Mouse (Mus musculus): Measurements from ENCODE around the gene Homez. TPM values are rescaled to one million over a fixed set of nuclear protein-coding genes. Genes with fewer than 3 reads are reported as not detected.

Gene Homez
- polyA plus RNA-seq (2012; rRNA removed; ENCODE audit: low replicate concordance) = 7.0 and 8.3 TPM in 2 replicates

DNA sequence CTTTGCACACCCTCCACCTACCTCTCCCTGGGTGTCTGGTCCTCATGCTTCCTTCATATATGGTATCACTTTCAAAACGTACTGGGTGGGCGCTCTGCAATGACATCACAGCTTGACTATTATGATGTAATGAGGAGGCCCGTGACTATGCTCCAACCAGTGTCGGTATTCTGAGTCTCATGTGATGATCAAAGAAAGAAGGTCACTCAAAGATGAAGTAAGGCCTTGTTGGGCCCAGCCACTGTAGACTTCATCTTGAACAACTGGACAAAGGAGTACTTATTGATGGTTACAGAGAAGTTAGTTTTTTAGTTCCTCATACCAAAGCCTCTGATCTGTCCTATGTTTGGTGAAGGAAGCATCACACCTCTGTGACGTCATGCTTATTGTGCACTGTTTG is at the start of gene Homez:
Homez (minus strand) TSS at position 101 of the 400 bp plus-strand sequence.

GRCm38 (mm10) chr14:54912886-54913285 is 42.1 kb upstream of the Homez start, which contains the start of gene Slc22a17:
Slc22a17 (minus strand) TSS chr14:54913132.

DNA sequence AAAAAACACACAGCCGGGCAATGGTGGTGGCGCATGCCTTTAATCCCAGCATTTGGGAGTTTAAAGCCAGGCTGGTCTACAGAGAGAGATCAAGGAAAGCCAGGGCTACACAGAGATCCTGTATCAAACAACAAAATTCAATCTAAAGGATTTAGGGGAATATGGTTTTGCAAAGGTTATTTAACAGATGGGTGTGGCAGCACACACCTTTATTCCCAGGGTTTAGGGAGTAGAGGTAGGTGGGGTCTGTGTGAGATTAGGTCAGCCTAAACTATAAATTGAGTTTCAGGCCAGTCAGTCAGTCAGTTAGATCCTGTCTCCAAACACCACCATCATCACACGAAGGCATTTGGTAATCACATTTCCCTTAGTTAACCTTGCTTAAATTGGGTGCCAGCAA is 21.4 kb upstream of the Homez start, which contains the start of gene Pabpn1:
Pabpn1 (plus strand) TSS at position 301 of the 400 bp plus-strand sequence.

DNA sequence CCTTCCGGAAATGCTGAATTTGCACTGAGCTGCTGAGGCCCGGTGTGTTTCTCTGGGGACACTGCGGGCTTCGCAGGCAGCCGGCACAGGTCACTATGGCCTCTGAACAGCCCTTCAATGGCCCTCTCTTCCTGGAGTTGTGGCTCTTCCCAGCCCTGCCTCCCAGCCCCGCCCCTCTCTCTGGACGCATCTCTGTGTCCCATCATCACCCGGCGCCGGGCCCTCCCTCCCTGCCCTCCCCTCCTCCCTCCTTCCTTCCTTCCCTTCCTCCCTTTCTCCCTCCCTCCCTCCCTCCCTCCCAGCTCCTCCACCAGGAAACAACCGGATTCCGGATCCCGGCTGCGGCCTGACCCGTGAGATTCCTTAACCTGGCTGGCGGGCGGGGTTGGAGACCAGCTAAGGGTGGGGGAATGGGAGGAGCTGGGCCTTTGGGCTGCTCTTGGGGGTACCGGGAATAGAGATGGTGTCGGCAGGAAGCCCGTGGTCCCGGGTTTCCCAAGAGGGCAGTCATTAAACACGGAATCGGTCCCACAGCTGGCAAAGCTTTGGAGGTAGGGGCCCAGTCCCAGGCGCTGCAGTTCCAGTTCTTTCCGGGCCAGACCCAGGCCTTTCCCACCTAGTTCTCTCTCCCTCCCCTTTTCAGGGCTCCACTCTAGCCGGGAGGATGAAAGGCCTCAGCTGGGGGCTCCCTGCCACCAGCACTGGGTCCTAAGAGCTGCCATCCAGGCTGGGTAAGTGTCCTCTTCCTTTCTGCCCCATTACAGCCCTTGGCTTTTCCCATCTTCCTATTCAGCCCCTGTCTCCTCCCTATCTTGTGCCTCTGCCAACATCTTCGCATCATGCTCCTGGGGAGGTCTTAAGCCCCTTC is 12.6 kb upstream of the Homez start, which contains the start of the genes Bcl2l2 and Gm20521:
Bcl2l2 (plus strand) TSS at position 224 of the 868 bp plus-strand sequence.
Gm20521 (plus strand) TSS at position 288 of the 868 bp plus-strand sequence.

GRCm38 (mm10) chr14:54877048-54877715 is 6.4 kb upstream of the Homez start, which contains the start of gene Ppp1r3e:
Ppp1r3e (minus strand) TSS chr14:54877550.

GRCm38 (mm10) chr14:54813991-54814390 is 56.8 kb downstream of the Homez start, which contains the start of gene Rnf212b:
Rnf212b (plus strand) TSS chr14:54814141.

Other genes starting within 250 kb of the Homez start
- gene Psmb11, start 249.5 kb downstream of the Homez start, polyA plus RNA-seq (2012; rRNA removed; ENCODE audit: low replicate concordance) = not detected in 2 replicates
- not detected in 2 replicates for gene Gm17606, start 230.0 kb downstream of the Homez start, polyA plus RNA-seq (2012; rRNA removed; ENCODE audit: low replicate concordance)
- 1.6 and 12.2 TPM in 2 replicates for gene Cdh24, start 229.6 kb downstream of the Homez start, polyA plus RNA-seq (2012; rRNA removed; ENCODE audit: low replicate concordance)
- 56.7 and 62.0 TPM in 2 replicates for gene 1700123O20Rik, start 184.7 kb downstream of the Homez start, polyA plus RNA-seq (2012; rRNA removed; ENCODE audit: low replicate concordance)
- gene Acin1, start 184.0 kb downstream of the Homez start, polyA plus RNA-seq (2012; rRNA removed; ENCODE audit: low replicate concordance) = 82.9 and 163 TPM in 2 replicates
- 0.18 and 0.30 TPM in 2 replicates for gene Gm29776, start 172.1 kb downstream of the Homez start, polyA plus RNA-seq (2012; rRNA removed; ENCODE audit: low replicate concordance)
- 0.87 and 5.4 TPM in 2 replicates for gene Cebpe, start 158.8 kb downstream of the Homez start, polyA plus RNA-seq (2012; rRNA removed; ENCODE audit: low replicate concordance)
- gene Slc7a8, start 89.0 kb downstream of the Homez start, polyA plus RNA-seq (2012; rRNA removed; ENCODE audit: low replicate concordance) = 23.8 and 80.1 TPM in 2 replicates
- 0.14 TPM in 1 of 2 replicates, not detected in the other for gene Rnf212b, start 56.8 kb downstream of the Homez start, polyA plus RNA-seq (2012; rRNA removed; ENCODE audit: low replicate concordance)
- gene Ppp1r3e, start 6.6 kb upstream of the Homez start, polyA plus RNA-seq (2012; rRNA removed; ENCODE audit: low replicate concordance) = 26.2 and 28.9 TPM in 2 replicates
- gene Bcl2l2, start 12.4 kb upstream of the Homez start, polyA plus RNA-seq (2012; rRNA removed; ENCODE audit: low replicate concordance) = 69.8 and 79.4 TPM in 2 replicates
- 3.5 TPM in 1 of 2 replicates, not detected in the other for gene Gm20521, start 12.5 kb upstream of the Homez start, polyA plus RNA-seq (2012; rRNA removed; ENCODE audit: low replicate concordance)
- 151 and 188 TPM in 2 replicates for gene Pabpn1, start 21.5 kb upstream of the Homez start, polyA plus RNA-seq (2012; rRNA removed; ENCODE audit: low replicate concordance)
- 69.2 and 135 TPM in 2 replicates for gene Slc22a17, start 42.2 kb upstream of the Homez start, polyA plus RNA-seq (2012; rRNA removed; ENCODE audit: low replicate concordance)
- 27.8 and 56.0 TPM in 2 replicates for gene Efs, start 55.2 kb upstream of the Homez start, polyA plus RNA-seq (2012; rRNA removed; ENCODE audit: low replicate concordance)
- not detected in 2 replicates for gene Il25, start 61.7 kb upstream of the Homez start, polyA plus RNA-seq (2012; rRNA removed; ENCODE audit: low replicate concordance)
- gene Cmtm5, start 65.3 kb upstream of the Homez start, polyA plus RNA-seq (2012; rRNA removed; ENCODE audit: low replicate concordance) = 1.2 and 2.3 TPM in 2 replicates
- gene Myh6, start 96.0 kb upstream of the Homez start, polyA plus RNA-seq (2012; rRNA removed; ENCODE audit: low replicate concordance) = 0.37 TPM in 1 of 2 replicates, not detected in the other
- gene Gm17428, start 106.0 kb upstream of the Homez start, polyA plus RNA-seq (2012; rRNA removed; ENCODE audit: low replicate concordance) = not detected in 2 replicates
- 0.03 TPM in 1 of 2 replicates, not detected in the other for gene Myh7, start 123.7 kb upstream of the Homez start, polyA plus RNA-seq (2012; rRNA removed; ENCODE audit: low replicate concordance)
- 14.0 and 16.3 TPM in 2 replicates for gene Ngdn, start 144.5 kb upstream of the Homez start, polyA plus RNA-seq (2012; rRNA removed; ENCODE audit: low replicate concordance)
- 0.57 and 1.7 TPM in 2 replicates for gene Zfhx2, start 221.4 kb upstream of the Homez start, polyA plus RNA-seq (2012; rRNA removed; ENCODE audit: low replicate concordance)
- 9.1 and 14.5 TPM in 2 replicates for gene Thtpa, start 223.8 kb upstream of the Homez start, polyA plus RNA-seq (2012; rRNA removed; ENCODE audit: low replicate concordance)
- gene Ap1g2, start 235.6 kb upstream of the Homez start, polyA plus RNA-seq (2012; rRNA removed; ENCODE audit: low replicate concordance) = 39.1 and 40.8 TPM in 2 replicates
- gene Jph4, start 246.0 kb upstream of the Homez start, polyA plus RNA-seq (2012; rRNA removed; ENCODE audit: low replicate concordance) = 0.60 and 9.7 TPM in 2 replicates